Mouse (Mus musculus) layer of hippocampus, adult 2 months (tissue): ENCODE results near the gene Hint3. TPM values are rescaled to one million over a fixed set of nuclear protein-coding genes. Genes with fewer than 3 reads are reported as not detected.
A peak's percentile ranks its signal among the peaks of the same experiment; 100 is the strongest.
"Not testable (repeated sequence)": the region's sequence is repeated elsewhere in the genome, so short reads cannot be mapped to it uniquely, and the experiment has no call there.

Experiments used
- DNase-seq, 2 experiments: peaks; one replicate each; pipeline ENCODE4 v3.0.0; 2022; ENCODE audit warnings: low spot score in 2 of 2
- H3K27ac ChIP-seq: fragments of 200-600 bp; 2 replicates; pipeline ENCODE4 v1.8.1; 2022
- H3K4me3 ChIP-seq: fragments of 200-600 bp; 2 replicates; pipeline ENCODE4 v1.8.1; 2022; ENCODE audit warnings: mild to moderate bottlenecking
- CTCF ChIP-seq: fragments of 200-600 bp; conservative IDR thresholded peaks from 2 replicates; pipeline ENCODE4 v1.8.1; 2022; ENCODE audit warnings: antibody characterized with exemption, mild to moderate bottlenecking, moderate library complexity
- long read RNA-seq, 2 experiments: library from polyadenylated mRNA; stranded (forward); transcript quantifications; one replicate each; pipeline ENCODE4 v2.0.0; 2021; ENCODE audit warnings: borderline mapping rate in 2 of 2
- total RNA-seq, 2 experiments: library from RNA; stranded (reverse); gene quantifications; 2 replicates each; pipeline ENCODE4 v1.2.3; 2021

The Hint3 gene
- 10 to 100 TPM; 36.3 to 38.1 TPM for total RNA-seq
- long read RNA-seq, experiment 1, transcript Hint3-203 (5 exons, 875 nt) = major isoform, 17 of 17 reads
- long read RNA-seq, experiment 1, partial matches to known transcripts = 0 of 17 reads
- long read RNA-seq, experiment 1, other reads (novel, unspliced or antisense) = 0 of 17 reads
- long read RNA-seq, experiment 2, transcript Hint3-203 (5 exons, 875 nt) = major isoform, 19 of 20 reads
- long read RNA-seq, experiment 2, partial matches to known transcripts = 0 of 20 reads
- long read RNA-seq, experiment 2, other reads (novel, unspliced or antisense) = 1 of 20 reads

GRCm38 (mm10) chr10:30629513-30629912, at the start of gene Hint3:
Hint3 (minus strand) TSS chr10:30629632.
- TF ChIP-seq CTCF = no peak
- Histone ChIP-seq H3K4me3 (no peak within 1 kb of the TSS), H3K27ac (no peak within 1 kb of the TSS)
- DNase-seq = no peak

GRCm38 (mm10) chr10:30678051-30678450, 48.6 kb upstream of the Hint3 start:
- DNase-seq = no peak
- 0 out of 2 replicates have a peak overlapping the region, but pooled peaks have one; percentile 1 for H3K27ac ChIP-seq
- H3K4me3 ChIP-seq = no peak overlapping the region
- no peak for TF ChIP-seq CTCF

GRCm38 (mm10) chr10:30674825-30675224, 45.4 kb upstream of the Hint3 start:
- Histone ChIP-seq H3K27ac (no peak overlapping the region), H3K4me3 (no peak overlapping the region)
- DNase-seq = no peak
- TF ChIP-seq CTCF = no peak

- no peak for TF ChIP-seq CTCF
- H3K27ac ChIP-seq = no peak overlapping the region
- no peak for DNase-seq
- no peak overlapping the region for H3K4me3 ChIP-seq
Measured at GRCm38 (mm10) chr10:30666580-30666979, 37.1 kb upstream of the Hint3 start.

GRCm38 (mm10) chr10:30660564-30661328, 31.3 kb upstream of the Hint3 start:
- TF ChIP-seq CTCF = peak; percentile 81
- peak in 1 of 2 experiments; percentile 12 for DNase-seq
- no peak overlapping the region for H3K27ac ChIP-seq
- H3K4me3 ChIP-seq = no peak overlapping the region

GRCm38 (mm10) chr10:30655655-30656054, 26.2 kb upstream of the Hint3 start:
- H3K27ac ChIP-seq = no peak overlapping the region
- TF ChIP-seq CTCF = no peak
- no peak overlapping the region for H3K4me3 ChIP-seq
- no peak for DNase-seq

- Histone ChIP-seq H3K27ac (no peak overlapping the region), H3K4me3 (no peak overlapping the region)
- DNase-seq = no peak
- TF ChIP-seq CTCF = no peak
Measured at GRCm38 (mm10) chr10:30647681-30648080, 18.2 kb upstream of the Hint3 start.

- TF ChIP-seq CTCF = no peak
- no peak overlapping the region for H3K4me3 ChIP-seq
- H3K27ac ChIP-seq = no peak overlapping the region
- DNase-seq = no peak
Measured at GRCm38 (mm10) chr10:30638216-30638615, 8.8 kb upstream of the Hint3 start.

- H3K4me3 ChIP-seq, H3K27ac ChIP-seq, DNase-seq: not testable (repeated sequence)
Measured at GRCm38 (mm10) chr10:30636474-30637154, 7.2 kb upstream of the Hint3 start.

- TF ChIP-seq CTCF = no peak
- Histone ChIP-seq H3K27ac (no peak overlapping the region), H3K4me3 (no peak overlapping the region)
- DNase-seq = no peak
Measured at GRCm38 (mm10) chr10:30632718-30633117, 3.3 kb upstream of the Hint3 start.

GRCm38 (mm10) chr10:30629977-30630376, 545 bp upstream of the Hint3 start:
- no peak overlapping the region for H3K27ac ChIP-seq
- no peak overlapping the region for H3K4me3 ChIP-seq
- no peak for TF ChIP-seq CTCF
- DNase-seq = no peak

GRCm38 (mm10) chr10:30628444-30628843, 988 bp downstream of the Hint3 start:
- H3K27ac ChIP-seq, H3K4me3 ChIP-seq, DNase-seq: not testable (repeated sequence)

- Histone ChIP-seq H3K27ac (no peak overlapping the region), H3K4me3 (no peak overlapping the region)
- no peak for TF ChIP-seq CTCF
- DNase-seq = no peak
Measured at GRCm38 (mm10) chr10:30627548-30627947, 1.9 kb downstream of the Hint3 start.
